Mouse (Mus musculus) lung, postnatal 25 days (tissue): ENCODE results near the gene Gm10447.
"Not testable (repeated sequence)": the region's sequence is repeated elsewhere in the genome, so short reads cannot be mapped to it uniquely, and the experiment has no call there.

ENCODE experiments used
- DNase-seq: peaks from one replicate; pipeline ENCODE4 v3.0.0; 2022; ENCODE audit warnings: low spot score

The Gm10447 gene

DNA sequence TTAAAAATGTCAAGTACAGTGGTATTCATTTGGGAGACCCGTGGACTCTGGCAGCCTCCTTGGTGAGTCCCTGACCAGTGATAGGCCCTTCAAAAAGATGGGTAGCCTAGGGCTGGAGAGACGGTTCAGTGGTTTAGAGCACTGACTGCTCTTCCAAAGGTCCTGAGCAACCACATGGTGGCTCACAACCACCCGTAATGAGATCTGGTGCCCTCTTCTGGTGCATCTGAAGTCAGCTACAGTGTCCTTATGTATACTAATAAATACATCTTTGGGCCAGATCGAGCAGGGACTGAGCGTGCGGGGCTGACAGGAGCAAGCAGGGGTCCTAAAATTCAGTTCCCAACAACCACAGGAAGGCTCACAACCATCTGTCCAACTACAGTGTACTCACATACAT is 13.0 kb downstream of the Gm10447 start:
- DNase-seq: peak; percentile 57

DNA sequence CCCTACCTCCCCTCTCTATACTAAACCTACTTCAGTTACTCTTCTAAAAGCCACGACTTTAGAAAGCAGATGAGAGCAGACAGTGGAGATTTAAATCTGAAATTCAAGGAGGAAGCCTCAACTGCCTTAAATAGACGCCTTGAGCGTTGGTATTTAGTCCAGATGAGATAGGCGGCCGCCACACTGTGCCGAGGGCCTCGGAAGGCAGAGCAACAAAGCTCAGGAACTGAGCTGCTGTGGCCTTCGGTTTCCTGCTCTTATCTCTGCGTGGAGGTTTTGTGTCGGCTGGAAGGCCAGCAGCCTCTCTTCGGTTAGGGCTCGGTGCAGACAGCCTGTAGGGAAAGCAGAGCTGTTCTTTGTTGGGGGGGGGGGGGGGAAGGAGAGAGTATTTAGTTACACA is 15.0 kb downstream of the Gm10447 start:
- no peak for DNase-seq

DNA sequence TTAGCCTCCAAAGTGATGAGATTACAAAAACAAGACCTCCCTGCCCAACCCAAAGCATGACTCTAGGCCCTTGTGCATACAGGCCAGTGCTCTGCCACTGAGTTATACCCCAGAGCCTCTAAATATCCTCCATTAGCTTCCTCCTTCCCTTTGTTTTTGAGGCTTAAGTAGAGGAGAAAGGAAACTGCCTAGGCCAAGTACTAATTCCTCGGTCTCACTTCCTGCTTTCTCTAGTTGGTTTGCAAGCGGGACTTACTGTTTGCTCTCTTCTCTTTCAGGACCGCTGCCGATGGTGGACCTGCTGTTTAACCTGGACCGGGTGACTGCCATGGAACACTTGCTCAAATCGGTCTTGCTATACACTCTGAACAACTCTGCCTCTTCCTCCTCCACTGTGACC is 20.6 kb downstream of the Gm10447 start:
- DNase-seq: no peak

DNA sequence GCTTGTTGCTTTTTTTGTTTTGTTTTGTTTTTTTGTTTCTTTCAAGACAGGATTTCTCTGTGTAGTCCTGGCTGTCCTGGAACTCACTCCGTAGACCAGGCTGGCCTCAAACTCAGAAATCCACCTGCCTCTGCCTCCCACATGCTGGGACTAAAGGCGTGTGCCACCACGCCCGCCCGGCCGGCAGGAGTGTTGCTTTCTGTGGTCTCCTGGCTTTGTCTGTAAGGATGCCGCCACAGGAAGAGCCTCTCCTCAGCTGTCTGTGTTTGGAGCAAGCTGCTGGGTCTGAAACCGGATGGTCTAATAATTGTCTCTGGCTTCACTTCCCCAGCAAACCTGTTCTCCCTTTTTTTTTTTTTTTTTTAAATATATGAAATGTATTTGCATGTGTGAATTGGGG is 21.4 kb downstream of the Gm10447 start:
- DNase-seq: no peak

DNA sequence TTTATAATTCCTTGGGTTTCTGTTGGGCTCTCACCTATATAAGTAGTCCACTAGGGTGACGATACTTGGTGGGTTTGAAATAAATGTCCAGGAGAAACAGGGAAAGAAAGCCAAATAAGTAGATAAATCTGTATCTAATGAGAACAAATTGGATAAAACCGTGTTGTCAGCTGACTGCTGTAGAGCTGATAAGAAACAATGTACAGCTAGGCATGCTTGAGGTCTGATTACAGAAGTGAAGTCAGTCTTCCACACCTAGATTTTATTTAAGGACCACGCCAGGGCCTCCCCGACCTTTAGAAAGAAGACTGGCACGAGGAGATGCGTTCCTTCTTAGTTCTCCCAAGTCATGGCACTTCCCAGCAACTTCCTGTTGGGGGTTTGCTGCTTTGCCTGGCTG is 23.9 kb downstream of the Gm10447 start:
- no peak for DNase-seq

DNA sequence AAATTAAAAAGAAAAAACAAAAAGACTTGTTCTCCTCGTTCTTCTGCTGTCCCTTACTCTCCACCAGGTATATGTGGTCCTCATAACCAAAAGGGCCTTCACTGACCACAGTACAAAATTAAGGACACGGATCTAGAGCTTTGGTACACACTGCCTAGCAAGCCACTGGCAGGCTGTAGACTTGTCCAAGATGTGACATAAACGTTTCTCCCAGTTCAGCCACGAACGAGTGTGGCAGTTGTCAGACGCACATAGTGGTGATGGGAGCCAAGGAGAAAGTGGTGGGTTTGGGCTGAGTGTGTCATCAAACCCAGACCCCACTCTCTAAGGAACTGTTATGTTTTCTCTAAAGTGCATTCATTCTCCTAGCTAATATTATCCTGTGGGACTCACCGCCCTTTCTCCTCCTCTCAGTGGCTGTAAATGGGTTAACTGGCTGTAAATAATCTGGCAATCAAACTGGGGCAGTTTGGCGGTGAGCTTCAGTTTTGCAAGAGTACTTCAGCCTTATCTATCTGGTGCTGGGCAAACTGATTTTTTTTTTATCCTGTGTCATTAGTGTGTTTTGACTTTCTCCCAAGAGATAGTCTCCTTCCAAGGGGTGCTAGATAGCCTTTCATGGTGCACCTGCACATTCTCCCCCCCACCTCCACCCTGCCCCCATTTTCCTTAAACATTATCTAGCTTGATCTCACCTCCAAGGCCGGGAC is 25.4 kb downstream of the Gm10447 start:
- peak; percentile 31 for DNase-seq

DNA sequence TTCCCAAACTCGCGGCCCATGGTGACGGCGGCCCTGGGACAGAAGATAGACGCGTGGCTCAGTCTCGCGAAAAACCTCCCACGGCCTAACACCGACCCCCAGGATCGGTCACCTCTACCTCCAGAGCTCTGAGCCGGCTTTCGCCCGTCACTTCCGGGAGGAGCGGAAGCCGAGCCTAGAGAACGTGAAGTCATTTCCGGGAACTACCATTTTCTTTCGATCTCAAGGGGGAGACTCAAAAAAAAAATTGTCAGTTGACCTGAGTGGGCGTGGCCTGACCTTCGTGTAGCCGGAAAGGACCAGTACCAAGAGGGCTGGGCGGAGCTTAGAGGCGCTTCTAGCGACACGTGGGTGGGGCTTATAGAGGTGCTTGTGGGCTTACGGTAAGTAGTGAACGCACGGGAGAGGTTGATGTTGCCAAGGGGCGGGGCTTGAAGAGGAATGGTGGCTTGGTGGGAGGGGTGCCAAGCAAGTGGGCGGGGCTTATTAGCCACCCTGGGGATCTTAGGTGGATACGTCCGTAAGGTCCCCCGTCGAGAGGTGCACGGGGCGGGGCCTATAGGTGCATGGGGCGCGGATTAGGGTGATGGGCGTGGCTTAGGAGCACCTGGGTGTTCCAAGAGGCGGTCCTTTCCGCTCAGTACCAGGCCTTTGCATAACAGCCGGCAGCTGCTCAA is 26.1 kb downstream of the Gm10447 start, which contains the start of the genes Uqcrq and Gdf9:
Gene Uqcrq, minus strand, starts transcription at position 162 of the 677 bp plus-strand sequence.
Gene Gdf9, plus strand, starts transcription at position 354 of the 677 bp plus-strand sequence.
- peak; percentile 100 for DNase-seq

DNA sequence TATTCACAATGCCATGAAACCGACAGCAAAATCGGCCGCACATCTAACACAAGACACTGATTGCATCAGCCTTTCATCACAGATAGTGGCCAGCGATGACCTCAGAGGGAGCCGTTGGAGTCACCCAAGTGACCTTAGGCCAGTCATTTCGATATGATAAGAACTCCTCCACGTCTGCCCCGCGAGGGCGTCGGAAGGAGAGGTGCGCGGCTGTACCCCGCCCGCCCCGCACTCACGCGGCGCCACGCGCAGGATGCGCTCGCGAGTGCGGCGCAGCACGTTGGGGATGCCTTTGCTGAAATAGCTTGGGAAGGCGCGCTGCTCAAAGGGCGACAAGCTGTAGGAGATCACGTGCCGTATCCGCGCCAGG is 26.6 kb downstream of the Gm10447 start:
- DNase-seq: no peak

DNA sequence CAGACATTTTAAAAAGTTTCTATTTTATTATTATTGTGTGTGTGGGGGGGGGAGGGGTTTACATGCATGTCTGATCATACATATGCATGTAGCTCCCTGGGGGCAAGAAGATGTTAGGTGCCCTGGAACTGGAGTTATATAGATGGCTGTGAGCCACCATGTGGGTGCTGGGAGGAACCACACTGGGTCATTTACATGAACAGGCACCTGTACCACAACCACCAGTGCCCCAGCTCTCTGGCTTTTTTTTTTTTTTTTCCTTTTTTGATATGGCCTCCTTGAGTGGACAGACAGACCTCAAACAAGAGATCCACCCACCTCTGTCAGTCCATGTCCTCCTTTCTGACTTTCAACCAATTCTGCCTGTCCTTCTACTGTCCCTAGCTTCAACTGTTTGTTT is 27.7 kb downstream of the Gm10447 start:
- no peak for DNase-seq

DNA sequence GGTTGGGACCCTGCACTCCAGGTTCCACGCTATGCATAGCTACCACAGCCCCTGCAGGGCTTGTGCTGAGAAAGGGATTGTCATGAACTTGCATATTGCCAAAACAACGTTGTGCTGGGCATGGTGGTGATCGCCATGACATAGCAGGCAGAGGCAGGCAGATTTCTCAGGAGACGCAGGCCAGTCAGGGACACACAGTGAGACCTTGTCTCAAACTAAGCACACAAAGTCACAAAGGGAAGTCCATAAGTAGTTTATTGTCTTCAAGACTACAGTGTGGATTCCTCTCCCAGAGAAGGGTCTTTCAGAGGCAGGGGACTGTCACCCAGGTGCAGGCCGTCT is 28.2 kb downstream of the Gm10447 start:
- DNase-seq: no peak

DNA sequence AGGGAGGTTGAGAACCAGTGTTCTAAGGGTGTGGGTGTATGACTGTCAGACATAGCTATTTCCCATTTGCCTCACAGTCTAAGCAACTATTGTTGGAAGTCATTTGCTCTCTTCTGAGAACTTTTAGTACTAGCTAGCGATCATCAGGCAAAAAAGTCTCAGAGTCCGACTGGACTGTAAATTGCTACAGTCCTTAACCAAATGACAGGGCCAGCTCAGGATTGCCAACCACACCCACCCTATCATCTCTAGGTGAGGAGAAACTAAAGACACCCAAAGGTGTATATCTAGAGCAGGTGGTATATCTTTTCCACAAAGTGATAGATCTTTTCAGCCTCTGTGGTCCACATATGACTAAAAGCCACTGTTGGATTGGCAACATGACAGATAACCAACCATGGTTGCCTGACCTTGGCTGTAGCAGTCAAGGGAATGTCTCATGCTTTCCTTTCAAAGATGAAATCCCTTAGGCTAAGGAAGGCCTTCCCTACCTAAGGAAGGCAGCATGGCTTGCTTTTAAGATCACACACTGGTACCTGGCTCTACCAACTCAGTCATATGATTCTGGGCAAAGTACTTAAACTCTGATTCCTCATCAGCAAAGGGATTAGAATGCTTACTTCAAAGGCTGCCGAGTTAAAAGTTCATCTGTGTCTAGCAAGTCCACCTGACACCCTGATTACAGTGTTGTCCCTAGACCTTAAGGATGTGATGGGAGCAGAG is 28.8 kb downstream of the Gm10447 start:
- DNase-seq: no peak

DNA sequence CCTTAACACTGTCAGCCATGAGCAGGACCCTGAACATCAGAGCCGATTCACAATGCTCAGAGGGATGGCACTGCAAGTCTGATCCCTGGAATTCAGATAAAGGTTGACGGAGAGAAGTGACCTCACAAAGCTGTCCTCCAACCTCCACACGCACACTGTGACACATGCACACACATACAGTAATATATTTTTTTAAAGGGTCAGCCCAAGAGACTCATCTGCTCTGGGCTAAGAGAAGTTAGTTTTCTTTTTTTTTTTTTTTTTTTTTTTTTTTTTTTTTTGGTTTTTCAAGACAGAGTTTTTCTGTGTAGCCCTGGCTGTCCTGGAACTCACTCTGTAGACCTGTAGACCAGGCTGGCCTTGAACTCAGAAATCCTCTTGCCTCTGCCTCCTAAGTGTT is 30.0 kb downstream of the Gm10447 start:
- not testable (repeated sequence) for DNase-seq

DNA sequence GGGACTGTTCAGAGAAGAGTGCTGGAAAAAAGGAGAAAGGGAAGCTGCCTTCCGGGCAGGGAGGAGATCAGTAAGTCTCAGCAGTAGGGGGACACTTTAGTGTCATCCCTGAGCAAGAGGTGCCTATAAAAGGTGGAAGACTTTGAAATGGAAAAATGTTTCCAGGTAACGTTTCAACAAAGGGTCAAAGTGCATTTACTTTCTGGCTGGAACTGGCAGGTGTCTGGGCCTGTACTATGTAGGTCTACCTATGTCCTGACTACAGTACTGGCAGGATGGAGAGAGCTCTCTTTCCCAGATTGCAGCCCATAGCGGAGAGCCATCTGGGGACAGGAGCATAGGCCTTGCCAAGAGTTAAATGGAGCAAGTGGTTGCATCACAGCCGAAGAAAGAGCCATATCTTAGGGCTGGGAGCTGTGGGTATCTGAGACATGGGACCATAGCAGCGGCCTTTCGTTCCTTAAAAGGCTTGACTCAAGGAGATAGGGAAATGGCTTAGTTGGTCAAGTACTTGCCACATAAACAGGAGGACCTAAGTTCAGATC is 31.1 kb downstream of the Gm10447 start:
- no peak for DNase-seq

DNA sequence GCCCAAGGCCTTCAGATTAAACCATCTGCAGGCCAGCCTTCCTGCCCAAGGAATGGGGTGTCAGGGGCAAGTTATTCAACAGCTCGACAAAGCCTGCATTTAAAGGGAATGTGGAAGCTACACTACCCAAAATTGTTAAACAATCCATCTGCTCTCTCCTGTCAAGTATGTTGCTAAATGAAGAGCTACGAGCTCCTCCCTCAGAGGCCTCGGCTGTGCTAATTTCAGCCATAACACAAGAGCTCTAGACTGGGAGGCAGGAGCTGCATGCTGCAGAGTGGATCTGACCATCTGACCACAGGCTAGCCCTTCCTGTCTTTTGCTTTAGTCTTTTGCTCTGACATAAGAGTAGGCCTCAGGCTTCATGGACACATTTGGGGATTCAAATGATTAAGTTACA is 31.7 kb downstream of the Gm10447 start:
- DNase-seq: no peak

DNA sequence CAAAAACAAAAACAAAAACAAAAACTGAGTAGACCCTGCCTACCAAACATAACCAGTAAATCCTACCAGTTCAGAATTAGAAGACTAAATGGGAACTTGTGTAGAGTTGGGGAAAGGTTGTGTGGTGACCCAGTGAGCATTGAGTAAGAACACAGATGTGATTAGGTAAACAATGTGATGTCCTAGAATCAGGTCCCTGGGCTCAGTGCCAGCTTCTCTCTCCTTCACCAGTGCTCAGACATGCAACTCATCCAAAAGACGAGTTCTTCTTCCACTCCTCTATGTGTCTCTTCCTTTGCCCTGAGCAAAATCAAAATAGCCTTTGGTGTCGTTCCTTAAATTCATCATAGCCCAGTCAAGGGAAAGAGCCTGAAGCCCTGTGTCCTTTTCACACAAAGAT is 32.1 kb downstream of the Gm10447 start:
- DNase-seq: no peak

DNA sequence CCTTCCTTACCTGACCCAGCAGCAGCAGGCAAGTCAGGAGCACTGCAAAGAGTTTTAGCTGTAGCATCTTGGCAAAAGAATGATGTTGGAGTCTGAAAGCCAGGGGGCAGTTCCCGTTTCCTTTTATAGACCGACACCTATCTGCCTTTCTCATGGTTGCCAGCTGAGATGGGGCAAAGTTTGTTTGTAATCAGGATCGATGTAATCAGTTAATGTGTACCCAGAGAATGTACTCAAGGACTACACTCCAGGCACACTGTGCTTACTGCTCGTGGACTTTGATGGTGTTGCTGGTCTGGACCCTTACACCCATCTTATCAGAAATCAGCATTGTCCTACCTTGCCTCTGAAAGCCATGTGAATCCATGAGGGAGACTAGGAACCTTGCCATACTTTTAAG is 33.9 kb downstream of the Gm10447 start, which contains the start of gene Leap2:
Gene Leap2, minus strand, starts transcription at position 135 of the 400 bp plus-strand sequence.
- no peak for DNase-seq

DNA sequence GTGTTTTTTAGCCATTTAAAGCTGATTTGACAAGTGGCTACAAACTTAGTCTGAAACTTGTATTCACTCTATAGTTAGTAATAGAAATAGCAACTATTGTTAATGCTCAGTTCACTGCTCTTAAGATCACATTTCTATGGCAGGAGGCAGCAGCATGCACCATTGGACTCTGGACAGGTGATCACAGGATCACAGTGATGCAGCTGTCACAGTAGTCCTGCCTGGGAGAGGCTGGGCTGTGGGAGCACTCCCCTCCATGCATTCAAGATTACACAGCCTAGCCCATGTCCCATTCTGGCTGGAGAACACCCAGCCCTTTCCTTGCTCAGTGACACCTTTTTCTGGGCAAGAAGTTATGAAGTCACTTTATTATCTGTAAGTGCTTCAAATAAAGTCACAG is 38.9 kb downstream of the Gm10447 start:
- no peak for DNase-seq

DNA sequence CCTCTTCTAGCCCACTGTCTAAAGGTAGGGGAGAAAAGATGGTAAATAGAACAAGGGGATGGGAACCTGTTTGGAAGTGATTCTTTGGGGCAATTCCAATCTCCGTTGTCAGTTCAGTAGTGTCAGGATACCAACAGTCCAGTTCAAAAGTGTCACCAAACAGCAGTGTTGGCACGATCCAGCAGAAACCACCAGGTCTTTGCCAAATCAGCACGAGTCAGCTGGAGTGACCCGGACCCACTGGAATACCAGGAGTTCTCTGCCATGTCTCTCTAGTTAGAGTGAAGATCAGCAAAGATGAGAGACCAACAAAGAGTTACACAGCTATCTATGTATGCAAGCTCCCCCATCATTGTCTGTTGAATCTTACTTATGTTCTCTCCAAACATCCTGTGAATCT is 43.0 kb downstream of the Gm10447 start:
- no peak for DNase-seq

DNA sequence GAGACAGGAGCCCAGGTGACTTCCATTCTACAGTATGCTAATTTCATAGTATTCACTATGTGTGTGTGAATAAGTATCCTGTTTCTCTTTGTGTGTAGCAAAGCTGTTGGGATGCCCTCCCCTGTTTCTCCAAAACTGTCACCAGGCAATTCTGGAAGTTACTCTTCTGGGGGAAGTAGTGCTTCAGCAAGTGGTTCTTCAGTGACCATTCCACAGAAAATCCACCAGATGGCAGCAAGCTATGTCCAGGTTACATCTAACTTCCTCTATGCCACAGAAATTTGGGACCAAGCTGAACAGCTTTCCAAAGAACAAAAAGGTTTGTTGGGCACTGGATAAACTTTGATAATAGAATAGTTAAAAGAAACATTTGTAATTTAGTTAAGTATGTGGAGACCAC is 45.2 kb downstream of the Gm10447 start:
- DNase-seq: peak; percentile 25
